Mouse (Mus musculus): ENCODE data around the gene Cask.
"Not testable (repeated sequence)": the region's sequence is repeated elsewhere in the genome, so short reads cannot be mapped to it uniquely, and the experiment has no call there.

The Cask gene

DNA sequence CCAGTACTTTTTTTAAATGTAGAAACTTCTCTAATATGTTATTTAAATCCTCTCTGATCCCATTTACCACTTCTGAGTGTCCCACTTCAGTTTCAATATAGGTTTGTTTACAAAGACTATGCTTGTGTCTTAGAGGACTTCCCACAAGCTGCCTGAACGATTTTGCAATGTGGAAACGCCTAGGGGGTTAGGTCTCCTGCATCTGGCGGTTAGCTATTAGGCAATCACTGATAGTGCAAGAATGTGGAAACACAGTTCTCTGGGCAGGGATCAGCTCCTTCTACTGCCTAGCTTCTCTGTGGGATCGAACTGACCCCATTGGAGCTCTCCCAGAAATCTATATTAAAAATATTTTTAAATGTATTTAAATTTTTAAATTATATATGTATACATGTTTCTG, at the start of gene Cask:
Cask (minus strand) TSS at position 83 of the 400 bp plus-strand sequence.
- peak; percentile 20 to 22 for DNase-seq

DNA sequence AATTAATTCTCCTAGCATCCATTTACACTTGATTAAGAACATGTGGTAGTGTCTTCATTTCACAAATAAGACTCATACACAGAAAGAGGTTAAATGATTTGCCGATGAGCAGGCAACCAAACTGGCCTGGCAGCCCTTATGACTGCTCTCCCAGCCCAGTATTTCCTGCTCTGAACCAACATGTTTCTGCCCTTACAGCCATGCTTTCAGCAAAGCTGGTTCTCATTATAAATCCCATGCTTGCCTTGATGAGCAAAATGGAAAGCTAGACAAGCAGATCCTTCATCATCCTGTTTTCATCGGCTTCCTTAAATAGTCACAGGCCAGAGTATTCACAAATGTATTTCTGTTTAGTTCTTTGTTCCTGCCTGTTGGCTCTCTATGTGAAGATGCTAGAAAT, 38.8 kb upstream of the Cask start:
- no peak for DNase-seq

DNA sequence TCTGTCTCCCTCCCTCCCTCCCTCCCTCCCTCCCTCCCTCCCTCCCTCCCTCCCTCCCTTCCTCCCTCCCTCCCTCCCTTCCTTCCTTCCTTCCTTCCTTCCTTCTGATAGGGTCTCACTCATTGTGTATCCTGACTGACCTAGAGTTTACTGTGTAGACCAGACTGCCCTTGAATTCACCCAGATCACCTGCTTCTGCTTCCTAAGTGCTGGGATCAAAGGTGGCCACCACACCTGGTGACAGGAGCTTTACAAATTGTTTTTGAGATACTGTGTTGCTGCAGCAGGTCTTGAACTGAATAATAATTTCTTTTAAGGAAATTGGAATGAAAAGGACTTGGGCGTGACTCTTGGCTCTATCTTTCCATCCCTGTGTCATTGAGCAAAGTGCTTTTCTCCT, 33.2 kb upstream of the Cask start:
- no peak for DNase-seq

DNA sequence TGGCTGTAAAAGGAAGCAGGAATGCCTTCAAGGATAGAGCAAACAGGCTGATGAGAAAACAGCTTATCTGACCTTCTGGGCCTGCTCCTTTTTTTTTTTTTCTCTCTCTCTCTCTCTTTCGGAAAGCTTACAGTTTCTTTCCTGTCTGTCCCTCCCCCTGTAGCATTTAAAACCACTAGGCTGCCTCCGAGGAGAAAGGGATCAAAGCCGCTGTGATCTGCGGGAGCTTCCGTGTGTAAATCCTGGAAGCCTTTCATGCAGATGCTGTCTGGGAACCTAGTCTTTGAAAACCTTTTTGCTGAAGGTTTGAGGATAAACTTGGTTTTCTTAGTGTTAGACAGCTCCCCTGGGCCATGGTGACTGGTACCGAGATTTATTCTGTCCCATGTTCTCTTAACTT, 30.8 kb upstream of the Cask start:
- DNase-seq: no peak

DNA sequence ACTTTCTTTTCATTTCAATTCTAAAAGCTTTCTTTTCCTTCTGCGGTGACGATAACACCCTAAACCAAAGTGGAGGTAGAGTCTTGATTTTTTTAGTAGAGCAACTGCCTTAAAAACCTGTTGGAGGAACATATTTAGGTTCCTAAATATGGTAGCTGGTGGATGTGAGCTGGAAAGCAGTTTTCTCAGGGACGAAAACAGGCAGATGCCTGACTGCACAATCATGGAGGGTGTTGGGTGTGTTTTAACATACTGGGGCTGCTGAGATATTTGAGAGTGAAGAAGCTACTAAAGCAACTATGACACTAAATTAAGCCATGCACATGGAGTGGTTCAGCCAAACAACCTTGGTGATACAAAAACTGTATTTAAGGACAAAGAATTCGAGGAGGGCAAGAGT, 9.0 kb upstream of the Cask start:
- DNase-seq: no peak

DNA sequence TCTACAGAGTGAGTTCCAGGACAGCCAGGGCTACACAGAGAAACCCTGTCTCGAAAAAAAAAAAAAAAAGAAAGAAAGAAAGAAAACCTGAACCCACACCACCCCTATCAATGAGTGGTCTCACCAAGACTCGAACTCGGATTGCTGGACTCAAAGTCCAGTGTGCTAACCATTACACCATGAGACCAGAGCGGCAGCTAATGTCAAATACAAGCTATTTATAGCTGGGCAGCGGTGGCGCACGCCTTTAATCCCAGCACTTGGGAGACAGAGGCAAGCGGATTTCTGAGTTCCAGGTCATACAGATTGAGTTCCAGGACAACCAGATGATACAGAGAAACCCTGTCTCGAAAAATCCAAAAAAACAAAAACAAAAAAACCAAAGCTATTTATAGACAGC, 7.9 kb upstream of the Cask start:
- DNase-seq: no peak

DNA sequence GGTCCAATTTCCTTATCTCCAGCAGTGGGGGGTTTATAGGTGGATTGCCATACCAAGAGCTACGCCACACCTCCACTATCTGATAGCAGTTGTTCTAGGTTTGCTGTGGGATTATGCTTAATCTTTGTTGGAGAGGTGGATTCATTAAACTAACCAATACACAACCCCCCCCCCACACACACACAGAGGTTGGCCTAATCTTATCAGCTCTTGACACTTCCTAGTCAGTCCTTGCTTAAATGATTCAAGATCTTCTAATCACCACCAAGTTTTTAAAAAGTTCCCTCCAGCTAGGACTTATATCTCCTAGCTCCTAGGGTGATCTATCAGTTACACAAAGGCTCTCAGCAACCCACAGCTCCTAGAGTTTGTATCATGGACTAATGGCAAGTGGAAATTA, 2.7 kb downstream of the Cask start:
- DNase-seq: no peak

DNA sequence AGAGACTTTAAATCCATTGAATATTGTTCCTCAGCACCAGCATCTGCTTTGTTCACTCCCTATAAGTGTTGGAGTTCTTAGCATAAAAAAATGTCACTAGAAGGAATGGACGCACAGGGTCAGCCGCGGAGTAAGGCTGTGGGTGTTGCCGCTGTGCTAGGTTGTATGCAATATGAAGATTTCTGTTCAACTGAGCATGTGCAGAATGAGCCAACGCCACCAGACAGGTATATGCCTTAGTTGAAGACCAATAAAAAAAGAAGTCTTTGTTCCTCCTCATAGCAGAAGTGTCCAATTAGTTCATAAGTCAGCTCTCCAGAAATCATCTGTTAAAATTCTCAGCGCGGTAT, 3.7 kb downstream of the Cask start:
- DNase-seq: peak; percentile 18 to 20

DNA sequence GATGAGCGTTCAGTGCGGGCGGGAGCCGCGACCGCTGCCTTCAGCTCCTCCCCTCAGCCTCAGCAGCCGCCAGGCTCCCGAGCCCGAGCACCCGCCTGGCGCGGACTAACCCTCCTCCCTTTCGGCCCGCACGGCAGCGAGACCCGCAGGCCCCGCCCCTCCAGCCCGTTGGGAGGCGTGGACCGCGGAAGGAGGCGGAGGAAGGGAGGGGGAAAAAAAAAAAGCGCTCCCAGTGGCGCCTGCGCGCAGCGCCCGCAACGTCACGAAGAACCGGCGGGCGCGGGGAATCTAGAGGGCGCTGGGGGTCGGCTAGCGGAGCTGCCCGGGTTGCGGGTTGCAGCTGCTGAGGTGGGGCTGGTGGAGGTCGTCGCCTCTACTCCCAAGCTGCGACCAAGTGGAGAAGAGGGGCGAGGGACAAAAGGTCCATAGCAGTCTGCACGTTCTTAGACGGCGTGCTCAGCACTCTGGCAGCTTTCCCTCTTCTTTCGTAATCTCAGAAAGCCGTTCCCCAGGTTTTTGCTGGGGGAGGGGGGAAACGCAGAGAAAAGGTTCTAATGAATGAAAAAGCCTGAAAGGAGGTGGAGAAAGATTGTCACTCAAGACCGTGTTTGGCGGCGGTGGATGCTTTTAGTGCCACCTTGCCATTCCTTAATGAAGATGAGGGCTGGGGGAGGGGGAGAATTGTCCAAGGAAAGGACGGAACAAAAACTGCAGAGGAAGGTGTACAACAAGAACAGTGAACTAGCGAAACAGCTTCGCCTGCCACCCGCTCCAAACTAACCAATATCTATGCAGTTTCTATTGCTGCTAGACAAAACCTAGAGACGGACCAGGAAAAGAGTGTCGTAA, 4.3 kb downstream of the Cask start:
- peak; percentile 91 to 95 for DNase-seq

DNA sequence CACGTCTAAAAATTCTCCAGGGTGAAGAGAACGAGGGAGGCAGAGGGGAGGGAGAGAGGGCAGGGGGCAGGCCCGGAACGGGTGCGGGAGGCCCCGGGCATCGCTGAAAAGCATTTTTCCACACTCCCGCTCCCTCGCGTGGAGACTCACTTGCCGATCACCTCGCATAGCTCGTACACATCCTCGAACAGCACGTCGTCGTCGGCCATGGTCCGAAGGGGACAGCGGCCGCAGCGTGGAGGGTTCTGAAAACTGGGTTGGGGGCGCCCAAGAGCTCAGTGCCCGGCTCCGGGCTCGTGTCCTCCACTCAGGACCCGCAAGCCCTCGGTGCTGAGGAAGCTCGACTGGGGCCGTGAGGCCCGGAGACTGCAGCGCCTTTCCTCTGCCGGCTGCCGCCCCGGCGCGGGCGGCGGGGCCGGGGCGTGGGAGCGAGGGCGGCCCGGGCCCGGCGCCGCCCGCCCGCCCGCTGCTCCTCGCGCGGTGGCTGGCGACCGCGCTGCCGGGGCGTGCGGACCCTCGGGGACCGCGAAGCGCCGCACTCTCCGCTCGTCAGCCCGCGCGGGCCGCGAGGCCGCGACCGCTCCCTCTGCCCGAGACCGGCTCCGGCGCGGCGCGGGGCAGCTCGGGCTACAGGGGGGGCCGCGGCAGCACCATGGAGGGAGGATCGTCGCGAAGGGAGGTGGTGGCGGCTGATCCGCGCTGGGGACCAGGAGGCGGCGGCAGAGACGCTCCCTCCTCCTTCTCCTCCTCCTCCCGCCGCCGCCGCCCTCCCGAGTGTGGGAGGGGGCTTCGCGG, 5.1 kb downstream of the Cask start:
- peak; percentile 57 to 58 for DNase-seq

DNA sequence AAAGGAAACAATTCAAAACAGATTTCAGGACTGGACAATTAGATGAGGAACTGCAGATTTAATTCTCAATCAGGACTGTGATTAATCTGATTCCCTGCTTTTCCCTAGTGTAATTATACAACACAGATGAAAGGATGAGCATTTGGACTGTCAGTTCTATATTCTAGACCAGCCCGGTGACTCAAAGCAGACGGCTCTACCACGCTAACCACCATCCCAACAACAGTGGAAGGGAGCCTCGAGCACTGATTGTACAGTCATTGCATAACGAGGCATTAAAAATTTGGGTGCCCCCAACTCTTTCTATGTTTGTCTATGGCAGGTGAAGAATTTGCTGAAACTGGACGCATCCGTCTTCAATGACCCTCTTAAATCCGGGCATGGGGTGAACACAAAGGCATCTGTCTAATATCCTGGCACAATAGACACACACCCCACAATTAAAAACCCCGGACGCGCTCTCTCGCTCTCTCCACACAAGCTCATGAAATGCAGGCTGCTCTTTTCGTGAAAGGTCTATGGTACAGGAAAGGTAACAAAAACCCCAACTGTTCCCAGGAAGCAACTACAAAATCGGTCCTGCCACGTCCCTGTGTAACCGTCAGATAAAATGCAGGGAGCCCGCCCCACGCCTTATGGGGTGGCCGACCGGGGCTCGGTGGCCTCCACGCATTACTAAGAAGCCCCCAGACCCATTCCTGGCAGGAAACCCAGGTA, 5.9 kb downstream of the Cask start:
- DNase-seq: no peak

DNA sequence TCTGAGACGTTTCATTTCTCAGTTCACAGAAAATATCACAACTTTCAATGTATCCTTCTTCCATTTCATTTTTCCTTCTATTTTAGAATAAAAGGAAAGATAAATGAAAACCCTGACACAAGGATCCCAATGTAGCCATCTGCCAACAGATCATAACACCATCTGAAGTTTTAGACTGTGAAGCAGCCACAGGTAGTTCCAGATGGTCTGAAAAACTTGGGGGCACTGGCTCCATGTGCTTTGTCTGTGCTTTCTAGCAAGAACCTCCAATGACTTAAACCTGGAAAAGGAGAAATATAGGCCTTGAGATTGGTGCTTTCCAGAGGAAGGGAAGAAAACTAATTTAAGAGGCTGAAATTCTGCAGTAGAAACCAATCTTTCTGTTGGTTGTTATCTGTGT, 28.4 kb downstream of the Cask start:
- no peak for DNase-seq

DNA sequence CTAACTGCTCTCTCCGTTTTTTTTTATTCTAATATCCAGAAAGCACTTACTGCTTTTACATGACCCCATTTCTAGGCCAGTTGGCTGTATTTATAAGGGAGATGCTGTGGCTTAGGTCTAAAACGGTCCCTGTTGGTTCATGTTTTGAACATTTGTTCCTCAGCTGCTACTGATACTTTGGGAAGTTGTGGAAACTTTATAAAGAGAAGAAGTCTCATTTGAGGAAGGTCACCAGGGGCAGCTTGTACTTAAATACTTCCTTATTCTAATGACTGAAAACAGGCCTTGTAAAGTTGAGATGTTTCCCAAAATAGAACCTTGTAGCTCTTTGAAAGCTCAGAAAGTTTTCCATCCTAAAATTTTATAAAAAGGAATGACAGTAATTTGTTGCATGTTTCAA, 52.4 kb downstream of the Cask start:
- no peak for DNase-seq

DNA sequence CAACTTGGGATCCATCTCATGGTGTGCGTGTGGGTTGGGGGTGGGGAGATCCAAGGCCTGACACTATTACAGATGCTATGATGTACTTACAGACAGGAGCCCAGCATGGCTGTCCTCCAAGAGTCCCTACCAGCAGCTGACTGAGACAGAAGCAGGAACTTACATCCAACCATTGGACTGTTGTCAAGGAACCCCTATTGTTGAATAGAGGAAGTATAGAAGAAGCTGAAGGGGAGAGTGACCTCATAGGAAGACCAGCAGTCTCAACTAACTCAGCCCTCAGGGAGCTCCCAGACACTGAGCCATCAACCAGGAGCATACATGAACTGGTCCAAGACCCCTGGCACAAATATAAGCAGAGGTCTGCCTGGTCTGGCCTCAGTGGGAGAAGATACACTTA, 85.5 kb downstream of the Cask start:
- DNase-seq: no peak

DNA sequence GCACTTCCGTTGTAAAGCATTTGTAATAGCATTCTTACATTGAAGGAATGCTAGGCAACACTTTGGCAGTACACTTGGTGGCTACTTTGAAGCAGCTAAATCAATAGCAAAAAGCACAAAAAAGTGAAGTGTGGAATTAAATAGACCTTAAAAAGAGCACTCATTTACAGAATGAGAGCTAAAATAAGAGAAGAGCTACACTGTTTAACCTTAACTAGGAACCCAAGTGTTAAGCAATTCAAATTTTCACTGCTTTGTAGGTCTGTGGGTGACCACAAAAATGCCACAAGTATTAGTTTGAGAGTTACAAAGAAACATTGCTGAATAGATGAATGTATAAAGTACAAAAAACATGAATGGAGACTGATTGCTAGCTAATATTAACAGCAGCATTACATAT, 86.1 kb downstream of the Cask start:
- no peak for DNase-seq

DNA sequence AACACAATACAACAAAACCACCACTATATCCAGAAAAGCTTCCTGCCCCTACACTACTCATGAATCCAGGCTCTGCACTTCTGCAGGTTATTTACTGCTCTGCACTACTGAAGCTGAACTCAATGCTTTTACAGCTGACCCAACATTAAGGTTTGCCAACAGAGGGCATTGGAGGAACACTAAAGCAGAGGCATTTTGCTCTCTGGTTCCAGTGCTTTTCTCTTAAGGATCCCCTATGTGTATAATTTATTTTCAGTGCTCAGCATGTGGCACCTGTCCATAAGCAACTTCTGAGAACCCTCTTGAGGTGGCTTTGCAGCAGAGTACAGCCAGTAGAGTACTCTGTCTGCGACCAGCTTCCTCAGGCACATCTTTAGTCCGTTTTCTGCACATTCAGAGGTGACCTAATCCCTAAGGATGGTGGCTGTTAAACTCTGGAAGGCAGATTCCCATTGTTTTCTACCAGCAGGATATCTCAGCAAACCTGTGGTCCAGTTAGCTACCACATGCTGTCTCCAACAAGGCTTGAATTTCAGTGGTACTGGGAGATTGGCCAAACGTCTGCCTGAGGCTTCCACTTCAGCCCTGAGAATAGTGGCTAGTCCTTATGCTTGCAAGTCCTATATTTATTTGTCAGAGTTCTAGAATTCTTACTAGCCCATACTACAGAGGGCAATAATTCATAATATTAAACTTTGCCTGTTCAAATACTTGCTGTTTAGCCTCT, 93.7 kb downstream of the Cask start:
- no peak for DNase-seq

DNA sequence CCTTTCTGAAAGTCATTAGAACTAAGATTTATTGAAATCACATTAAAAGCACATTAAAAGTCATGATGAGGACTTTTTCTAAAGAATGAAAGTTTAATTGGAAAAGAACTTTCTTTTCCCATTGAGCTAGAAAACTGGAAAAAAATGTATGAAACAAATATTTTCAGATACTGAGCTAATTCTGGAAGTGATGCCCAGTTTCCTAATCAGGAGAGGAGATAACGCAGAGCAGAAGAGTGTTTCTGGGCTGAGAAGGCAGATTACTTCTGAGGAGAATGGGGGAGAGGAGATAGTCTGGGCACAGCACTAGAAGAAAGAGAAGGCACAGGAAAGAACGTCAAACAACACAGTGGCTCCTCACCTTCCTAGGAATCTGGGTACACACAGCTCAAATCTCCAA, 110.1 kb downstream of the Cask start:
- no peak for DNase-seq

DNA sequence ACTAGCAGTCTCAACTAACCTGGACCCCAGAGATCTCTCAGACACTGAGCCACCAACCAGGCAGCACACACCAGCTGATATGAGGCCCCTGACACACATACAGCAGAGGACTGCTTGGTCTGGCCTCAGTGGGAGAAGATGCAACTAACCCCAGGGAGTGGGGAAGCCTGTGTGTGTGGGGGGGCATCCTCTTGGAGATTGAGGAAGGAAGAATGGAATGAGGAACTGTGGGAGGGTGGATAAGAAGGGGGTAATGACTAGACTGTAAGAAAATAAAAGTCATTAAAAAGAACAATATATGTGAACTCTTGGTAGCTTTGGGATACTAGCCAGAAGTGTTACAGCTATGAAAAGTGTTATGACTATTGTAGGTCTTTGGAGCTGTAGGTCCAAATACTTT, 120.4 kb downstream of the Cask start:
- not testable (repeated sequence) for DNase-seq

DNA sequence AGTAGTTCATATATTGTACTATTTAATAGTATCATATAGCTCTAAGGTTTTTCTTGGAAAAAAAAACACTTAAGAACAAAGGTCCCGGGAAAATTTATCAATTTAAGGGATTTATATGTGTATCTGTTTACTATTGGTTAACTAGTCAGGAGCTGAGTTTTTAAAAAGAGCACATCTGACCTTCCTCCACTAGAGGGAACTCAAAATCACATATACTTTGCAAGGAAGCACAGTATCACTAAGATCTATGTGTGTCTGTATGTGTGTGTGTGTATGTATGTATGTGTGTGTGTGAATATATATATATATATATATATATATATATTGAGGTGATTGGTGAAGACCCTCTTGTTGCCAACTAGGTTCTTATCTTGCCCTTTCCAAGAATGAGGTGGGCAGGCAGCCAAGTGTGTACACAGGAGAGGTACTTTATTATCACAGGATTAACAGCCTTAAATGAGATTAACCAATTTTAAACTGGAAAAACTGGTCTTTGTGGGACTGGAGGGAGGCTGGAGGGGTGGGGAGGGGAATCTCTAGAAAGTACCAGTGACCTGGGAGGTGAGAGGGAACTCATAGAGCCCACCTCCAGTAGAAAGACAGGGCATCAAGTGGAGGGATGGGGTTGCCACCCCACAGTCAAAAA, 121.2 kb downstream of the Cask start:
- peak in 1 of 2 experiments; percentile 13 for DNase-seq

DNA sequence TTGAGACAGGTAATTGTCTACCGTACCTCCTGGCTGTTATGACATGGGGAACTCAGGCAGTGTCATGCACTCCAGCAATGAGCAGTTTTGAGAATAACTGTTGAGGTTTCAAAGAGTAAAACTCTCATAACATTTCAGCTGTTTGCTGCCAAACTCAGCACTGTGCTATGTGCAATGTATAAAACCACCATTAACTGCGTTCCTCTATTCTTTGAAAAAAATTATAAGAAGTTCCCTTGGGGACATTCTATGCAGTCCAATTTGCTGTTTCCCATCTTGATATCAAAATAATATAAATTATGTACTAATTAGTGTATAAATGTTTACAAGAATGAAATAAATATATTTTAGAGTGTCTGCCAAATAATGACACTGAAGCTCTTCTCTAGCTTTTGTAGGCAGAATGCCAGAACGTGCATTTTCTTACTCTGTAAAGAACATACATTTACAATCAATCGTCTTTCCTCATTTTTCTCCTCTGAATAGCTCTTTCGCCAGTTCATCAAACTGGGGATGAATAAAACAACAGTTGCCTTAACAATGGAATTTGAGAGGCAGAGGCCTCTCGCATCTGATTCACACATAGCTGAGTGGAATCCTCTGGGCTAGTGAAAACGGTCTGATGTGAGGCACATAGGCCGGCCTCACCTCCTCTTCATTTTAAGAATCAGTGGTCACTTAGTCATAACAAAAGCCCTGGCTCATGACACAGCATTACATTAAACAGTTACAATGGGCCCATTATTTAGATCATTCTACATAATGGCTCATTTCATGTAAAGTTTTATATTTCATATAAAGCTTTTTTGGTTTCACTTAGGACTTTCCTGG, 125.4 kb downstream of the Cask start:
- DNase-seq: no peak

DNA sequence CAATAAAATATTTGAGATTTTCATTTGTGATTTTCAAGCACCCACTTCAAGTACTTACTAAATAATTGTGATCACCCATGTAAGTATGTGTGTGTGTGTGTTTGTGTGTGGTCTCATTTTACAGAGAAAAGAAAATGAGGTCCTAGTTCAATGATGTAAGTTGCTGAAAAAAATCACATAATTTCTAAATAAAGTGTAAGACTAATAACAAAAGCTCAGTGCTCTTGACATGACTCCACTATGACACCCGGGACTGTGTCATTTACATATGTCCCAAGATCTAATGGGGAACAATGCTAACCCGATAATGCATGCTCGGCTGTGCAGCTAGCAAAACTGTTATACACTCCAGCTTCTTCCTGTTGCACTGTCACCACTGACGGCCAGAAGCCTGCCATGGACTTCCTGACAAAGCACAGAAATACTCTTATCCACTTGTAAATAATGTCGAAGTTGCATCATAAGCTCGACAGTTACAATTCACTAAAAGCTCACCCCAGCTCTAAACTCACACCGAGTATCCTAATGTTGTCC, 130.8 kb downstream of the Cask start:
- DNase-seq: peak in 1 of 2 experiments; percentile 17
